Mouse (Mus musculus) gastrocnemius, postnatal 14 days (tissue): ENCODE data around the gene Slc5a2. TPM values are rescaled to one million over a fixed set of nuclear protein-coding genes. Genes with fewer than 3 reads are reported as not detected.

Experiments used
- DNase-seq: peaks from one replicate; pipeline ENCODE4 v3.0.0; 2021; ENCODE audit warnings: mixed read lengths
- intact Hi-C: fragments of 180-260 bp; cut with DNase I; formaldehyde crosslinking; loops from one replicate; pipeline ENCODE4 v1.15.1; 2025; ENCODE audit warnings: low total_unique reads
- total RNA-seq, 2 experiments: library from RNA; stranded (reverse); gene quantifications; 2 replicates each; pipeline ENCODE4 v1.2.3; 2021

The Slc5a2 gene
- total RNA-seq, 2 experiments from 2014 or later = not detected

- DNase-seq = no peak
- intact Hi-C loops = no loop called here
These were observed 17.1 kb upstream of the Slc5a2 start for GRCm38 (mm10) chr7:128248081-128249042.

- intact Hi-C loops = no loop called here
- DNase-seq = no peak
These were observed 15.5 kb upstream of the Slc5a2 start for GRCm38 (mm10) chr7:128249998-128250397.

- no peak for DNase-seq
- intact Hi-C loops = no loop called here
These were observed 13.5 kb upstream of the Slc5a2 start for GRCm38 (mm10) chr7:128251946-128252345.

- intact Hi-C loops = no loop called here
- DNase-seq = peak; percentile 47
These were observed 12.8 kb upstream of the Slc5a2 start for GRCm38 (mm10) chr7:128252609-128253008.

- intact Hi-C loops = no loop called here
- DNase-seq = no peak
These were observed 10.5 kb upstream of the Slc5a2 start for GRCm38 (mm10) chr7:128254978-128255377.

- DNase-seq = no peak
- intact Hi-C loops = no loop called here
These were observed 9.7 kb upstream of the Slc5a2 start for GRCm38 (mm10) chr7:128255757-128256156.

GRCm38 (mm10) chr7:128256783-128257334 lies 8.6 kb upstream of the Slc5a2 start:
- DNase-seq = no peak

GRCm38 (mm10) chr7:128266056-128266455 lies 599 bp downstream of the Slc5a2 start:
- DNase-seq = no peak
- intact Hi-C loops = no loop called here

More at GRCm38 (mm10) chr7:128256783-128257334, 8.6 kb upstream of the Slc5a2 start:
- intact Hi-C loops = no loop called here

GRCm38 (mm10) chr7:128267391-128267790 lies 1.9 kb downstream of the Slc5a2 start:
- DNase-seq = no peak
- intact Hi-C loops = no loop called here

GRCm38 (mm10) chr7:128267813-128268212 lies 2.4 kb downstream of the Slc5a2 start:
- DNase-seq = no peak
- intact Hi-C loops = no loop called here

- intact Hi-C loops = no loop called here
- DNase-seq = no peak
These were observed 5.0 kb downstream of the Slc5a2 start for GRCm38 (mm10) chr7:128270431-128270850.

- intact Hi-C loops = no loop called here
- no peak for DNase-seq
These were observed 6.0 kb downstream of the Slc5a2 start for GRCm38 (mm10) chr7:128271496-128271895.

GRCm38 (mm10) chr7:128276051-128276450 lies 10.6 kb downstream of the Slc5a2 start:
- DNase-seq = no peak
- intact Hi-C loops = no loop called here

- DNase-seq = no peak
- intact Hi-C loops = no loop called here
These were observed 14.3 kb downstream of the Slc5a2 start for GRCm38 (mm10) chr7:128279750-128280149.

- intact Hi-C loops = no loop called here
- no peak for DNase-seq
These were observed 16.3 kb downstream of the Slc5a2 start for GRCm38 (mm10) chr7:128281765-128282164.

GRCm38 (mm10) chr7:128282532-128283244 lies 17.2 kb downstream of the Slc5a2 start:
- no peak for DNase-seq
- intact Hi-C loops = no loop called here

- intact Hi-C loops = no loop called here
- DNase-seq = no peak
These were observed 18.6 kb downstream of the Slc5a2 start for GRCm38 (mm10) chr7:128284047-128284446.

- DNase-seq = no peak
- intact Hi-C loops = no loop called here
These were observed 19.6 kb downstream of the Slc5a2 start for GRCm38 (mm10) chr7:128285060-128285459.

- no peak for DNase-seq
- intact Hi-C loops = no loop called here
These were observed 23.6 kb downstream of the Slc5a2 start for GRCm38 (mm10) chr7:128288923-128289544.

- intact Hi-C loops = loop anchor here (5.0 kb wide), 1 partner anchor 57 kb away; the partner anchor contains the start of genes 9130023H24Rik and Armc5
- no peak for DNase-seq
These were observed 29.3 kb downstream of the Slc5a2 start for GRCm38 (mm10) chr7:128294785-128295184.
